Mouse (Mus musculus) cerebellum, adult 2 months (tissue): ENCODE data around the gene Scfd2.

Experiments
- CTCF ChIP-seq: fragments of 200-500 bp; IDR thresholded peaks from 2 replicates; pipeline ENCODE4 v1.5.1; 2011; ENCODE audit warnings: low read depth, mild to moderate bottlenecking, control low read depth, low read length, moderate library complexity, borderline replicate concordance; ENCODE audit not compliant: insufficient read depth
- POLR2A ChIP-seq: fragments of 200-500 bp; IDR thresholded peaks from 2 replicates; pipeline ENCODE4 v1.6.1; 2011; ENCODE audit warnings: low read length, control low read depth, borderline replicate concordance; ENCODE audit not compliant: insufficient read depth

GRCm38 (mm10) chr5:74214501-74215110 lies 317.0 kb downstream of the Scfd2 start:
- no peak for TF ChIP-seq CTCF
- TF ChIP-seq POLR2A: no peak
